Mouse (Mus musculus) stomach, postnatal 0 days (tissue): ENCODE measurements around the gene Rpl28.

Experiments used
- CTCF ChIP-seq: IDR thresholded peaks from 2 replicates; pipeline ENCODE4 v1.5.1; 2016; ENCODE audit warnings: antibody characterized with exemption, low read depth, mild to moderate bottlenecking, moderate library complexity
- EP300 ChIP-seq: optimal IDR thresholded peaks from 2 replicates; pipeline ENCODE3; 2016; ENCODE audit warnings: antibody characterized with exemption

DNA sequence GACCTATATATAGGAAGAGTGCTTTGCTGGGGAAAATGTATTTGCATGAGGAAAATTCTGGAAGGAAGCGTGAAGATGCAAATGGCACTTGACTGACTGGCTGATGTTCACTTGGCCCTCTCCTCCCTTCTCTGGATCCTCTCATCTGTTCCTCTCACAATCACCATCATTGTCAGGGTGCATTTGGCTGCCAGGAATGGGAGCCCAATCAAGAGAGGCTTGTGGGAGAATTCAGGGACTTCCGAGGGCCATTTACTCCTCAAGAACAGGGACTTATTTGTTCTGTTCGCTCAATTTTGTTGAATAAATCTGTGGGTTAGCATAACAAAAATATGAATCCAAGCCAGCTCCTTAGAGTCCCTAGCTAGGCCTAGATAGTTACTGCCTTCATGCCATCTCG, 29.0 kb downstream of the Rpl28 start:
- TF ChIP-seq CTCF (no peak), EP300 (no peak)
